Mouse (Mus musculus) testis, postnatal 14 days (tissue): Measurements from ENCODE around the gene Rtel1.
A peak's percentile ranks its signal among the peaks of the same experiment; 100 is the strongest.

Experiments
- DNase-seq: peaks from one replicate; pipeline ENCODE4 v3.0.0; 2021; ENCODE audit warnings: low spot score

The Rtel1 gene

GRCm38 (mm10) chr2:181326098-181326497 is 6.6 kb downstream of the Rtel1 start:
- DNase-seq: no peak

DNA sequence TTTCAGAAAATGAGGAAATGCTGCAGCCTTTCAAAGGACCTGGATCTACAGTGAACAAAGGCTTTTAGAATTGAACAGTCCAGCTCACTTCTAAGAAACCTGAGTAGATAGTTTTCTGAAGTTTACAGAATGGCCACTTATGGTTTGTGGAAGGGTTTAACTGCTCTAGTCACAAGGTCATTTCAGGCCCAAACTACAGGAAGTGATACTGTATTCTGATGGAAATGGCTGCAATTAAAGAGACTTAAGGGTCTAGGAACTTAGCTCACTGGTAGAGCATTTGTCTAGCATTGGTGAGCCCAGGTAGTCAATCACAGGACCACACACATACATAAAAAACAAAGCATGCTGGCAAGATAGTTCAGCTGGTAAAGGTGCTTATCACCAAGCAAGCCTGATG is 13.0 kb downstream of the Rtel1 start:
- DNase-seq: no peak

DNA sequence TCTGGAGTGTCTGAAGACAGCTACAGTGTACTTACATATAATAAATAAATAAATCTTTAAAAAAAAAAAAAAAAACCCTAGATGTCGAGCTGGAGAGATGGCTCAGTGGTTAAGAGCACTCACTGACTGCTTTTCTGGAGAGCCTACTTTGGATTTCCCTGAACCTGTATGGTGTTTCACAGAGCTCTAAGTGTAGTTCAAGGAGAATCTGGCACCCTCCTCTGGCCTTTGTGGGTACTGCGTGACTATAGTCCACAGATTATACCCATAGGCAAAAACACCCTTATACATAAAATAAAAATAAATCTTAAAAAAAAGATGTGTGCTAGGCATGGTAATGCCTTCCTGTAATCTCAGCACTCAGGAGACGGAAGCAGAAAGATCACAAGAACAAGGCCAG is 14.5 kb downstream of the Rtel1 start:
- DNase-seq: no peak

DNA sequence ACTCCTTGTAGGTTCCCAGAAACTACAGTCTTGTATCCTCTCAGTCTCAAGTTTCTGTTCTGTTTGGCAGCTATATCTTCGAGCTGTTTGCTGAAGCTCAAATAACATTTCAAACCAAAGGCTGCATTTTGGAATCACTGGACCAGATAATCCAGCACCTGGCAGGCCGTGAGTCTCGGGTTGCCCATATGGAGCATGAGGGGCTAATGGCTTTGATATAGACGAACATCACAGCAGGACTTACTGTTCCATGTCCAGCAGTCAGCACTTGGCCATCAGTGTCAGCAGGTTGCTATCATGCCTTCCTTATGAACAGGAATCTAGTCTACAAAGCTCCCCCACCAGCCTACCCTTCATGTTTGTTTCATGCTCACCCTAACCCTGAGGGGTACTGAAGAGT is 20.9 kb downstream of the Rtel1 start:
- DNase-seq: no peak

DNA sequence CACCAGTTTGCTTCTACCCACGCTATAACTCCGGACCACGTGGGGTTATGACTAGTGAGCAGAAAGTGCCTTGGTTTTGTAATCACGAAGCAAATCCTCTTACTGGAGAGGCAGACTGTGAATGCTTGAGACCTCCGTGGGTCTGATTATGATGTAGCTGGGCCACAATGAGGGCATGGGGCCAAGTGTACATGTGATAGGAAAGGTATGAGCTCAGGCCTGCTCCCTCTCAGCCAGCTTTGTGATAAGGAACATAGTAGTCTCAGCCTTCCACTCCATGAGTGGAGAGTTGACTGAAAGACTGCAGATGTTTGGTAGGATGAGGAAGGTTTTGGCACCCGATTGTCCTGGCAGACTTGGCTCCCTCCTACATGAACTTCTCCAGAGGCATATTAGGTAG is 23.2 kb downstream of the Rtel1 start:
- no peak for DNase-seq

DNA sequence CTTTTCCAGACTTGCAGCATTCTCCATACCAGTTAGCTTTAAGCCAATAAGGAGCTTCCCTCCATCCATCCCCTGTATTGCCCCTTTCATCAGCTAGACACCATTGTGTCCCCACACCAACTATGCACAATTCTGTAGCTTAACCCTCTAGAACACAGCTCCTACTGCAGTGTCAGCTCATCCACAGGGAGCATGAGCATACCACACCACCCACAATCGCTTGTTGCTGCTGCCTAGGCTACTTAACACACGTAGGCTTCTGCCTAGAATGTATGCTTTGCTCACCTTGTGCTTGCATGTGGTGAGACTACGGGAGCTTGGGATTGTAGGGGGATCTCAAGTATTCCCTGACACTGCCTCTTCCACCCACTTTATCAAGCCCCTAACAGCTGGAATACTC is 37.2 kb downstream of the Rtel1 start:
- no peak for DNase-seq

- DNase-seq: no peak
Measured at GRCm38 (mm10) chr2:181363946-181364345, 44.4 kb downstream of the Rtel1 start.

GRCm38 (mm10) chr2:181364487-181364859 is 44.9 kb downstream of the Rtel1 start:
- no peak for DNase-seq

- peak; percentile 91 for DNase-seq
Measured at GRCm38 (mm10) chr2:181364860-181365596, 45.5 kb downstream of the Rtel1 start, which contains the start of the genes Zgpat and Arfrp1. Zgpat (plus strand) TSS chr2:181364928. Arfrp1 (minus strand) TSS chr2:181365404.

GRCm38 (mm10) chr2:181365655-181366075 is 46.1 kb downstream of the Rtel1 start:
- DNase-seq: no peak

DNA sequence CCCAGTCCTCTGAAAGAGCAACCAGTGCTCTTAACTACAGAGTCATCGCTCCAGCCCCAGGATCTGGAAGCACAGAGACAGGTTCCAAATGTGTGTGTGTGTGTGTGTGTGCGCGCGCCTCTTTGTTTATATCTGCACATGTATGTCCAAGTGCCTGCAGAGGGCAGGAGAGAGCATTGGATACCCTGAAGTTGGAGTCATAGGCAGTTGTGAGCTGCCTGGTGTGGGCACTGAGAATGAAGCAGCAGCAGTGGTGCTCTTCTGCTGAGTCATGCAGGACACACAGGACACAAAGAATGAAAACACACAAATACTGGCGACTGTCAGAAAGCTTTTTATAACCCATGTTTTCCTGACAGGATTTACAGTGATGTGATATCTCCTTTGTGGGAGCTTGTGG is 50.5 kb downstream of the Rtel1 start:
- no peak for DNase-seq

- no peak for DNase-seq
Measured at GRCm38 (mm10) chr2:181375787-181376186, 56.2 kb downstream of the Rtel1 start.

DNA sequence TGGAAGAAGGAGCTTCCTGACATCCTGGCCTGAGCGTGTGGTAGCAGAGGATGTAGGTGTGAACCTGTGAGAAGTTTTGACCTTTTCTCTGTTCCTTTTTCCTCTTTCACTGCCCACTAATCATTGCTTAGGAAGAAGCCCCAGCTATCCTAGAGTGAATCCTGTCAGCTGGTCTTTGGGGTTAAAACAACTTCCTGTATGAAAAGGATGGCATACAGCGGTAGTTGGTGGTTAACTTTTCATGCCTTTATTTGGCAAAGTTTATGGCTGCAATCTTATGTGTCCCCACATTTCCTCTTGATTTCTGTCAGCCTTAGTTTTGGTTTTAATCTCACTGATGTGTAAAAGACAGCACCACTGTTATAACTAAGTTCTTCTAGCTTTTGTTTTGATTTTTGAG is 57.7 kb downstream of the Rtel1 start:
- no peak for DNase-seq

GRCm38 (mm10) chr2:181378701-181379100 is 59.2 kb downstream of the Rtel1 start:
- no peak for DNase-seq

DNA sequence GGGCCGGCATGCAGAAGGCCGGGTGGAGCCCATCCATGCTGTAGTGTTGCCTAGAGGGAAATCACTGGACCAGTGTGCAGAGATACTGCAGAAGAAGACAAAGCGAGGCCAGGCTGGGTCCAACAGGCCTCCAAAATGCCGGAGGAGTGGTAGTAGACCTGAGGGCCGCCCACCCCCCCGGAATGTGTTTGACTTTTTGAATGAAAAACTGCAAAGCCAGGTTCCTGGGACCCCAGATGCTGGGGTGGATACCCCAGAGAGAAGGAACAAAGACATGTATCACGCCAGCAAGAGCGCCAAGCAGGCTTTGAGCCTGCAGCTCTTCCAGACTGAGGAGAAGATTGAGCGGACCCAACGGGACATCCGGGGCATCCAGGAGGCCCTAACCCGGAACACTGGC is 60.2 kb downstream of the Rtel1 start, which contains the start of gene Lime1:
TSS of gene Lime1 (plus strand) at position 301 of the 400 bp plus-strand sequence.
- DNase-seq: no peak

DNA sequence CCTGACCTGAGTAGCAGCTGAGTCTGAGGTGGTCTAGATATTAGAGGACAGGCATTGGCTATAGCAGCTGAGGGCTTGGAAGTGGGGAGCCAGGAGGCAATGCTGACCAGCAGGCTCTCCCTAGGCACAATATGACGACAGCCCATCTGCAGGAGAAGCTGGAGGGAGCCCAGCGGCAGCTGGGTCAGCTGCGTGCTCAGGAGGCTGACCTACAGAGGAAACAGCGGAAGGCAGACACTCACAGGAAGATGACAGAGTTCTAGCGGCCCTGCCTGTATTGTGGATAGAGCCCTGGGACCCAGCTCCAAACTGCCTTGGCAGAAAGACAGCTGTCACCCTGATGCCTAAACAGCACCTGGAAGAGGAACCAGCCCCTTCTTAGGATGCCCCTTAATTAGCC is 60.7 kb downstream of the Rtel1 start:
- DNase-seq: no peak

DNA sequence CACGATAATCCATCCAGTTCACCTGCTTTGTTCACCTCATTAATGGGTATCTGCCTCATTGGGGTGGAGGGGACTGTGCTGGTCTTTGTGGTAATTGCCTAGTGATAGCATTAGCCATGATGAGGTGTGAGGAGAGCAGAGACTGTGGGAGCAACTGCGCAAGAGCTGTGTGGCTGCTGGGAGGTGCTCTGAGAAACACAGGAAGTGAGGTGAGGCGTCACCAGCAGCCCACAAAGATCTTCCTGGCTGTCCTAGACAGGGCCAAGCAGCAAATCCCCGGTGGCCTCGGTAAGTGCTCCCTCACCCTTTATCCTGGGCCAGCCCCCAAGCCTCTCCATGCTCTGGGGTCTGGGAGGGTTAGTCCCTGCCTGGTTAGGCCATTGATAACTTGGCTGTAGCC is 61.6 kb downstream of the Rtel1 start:
- DNase-seq: no peak

GRCm38 (mm10) chr2:181381631-181382306 is 62.2 kb downstream of the Rtel1 start:
- DNase-seq: no peak

DNA sequence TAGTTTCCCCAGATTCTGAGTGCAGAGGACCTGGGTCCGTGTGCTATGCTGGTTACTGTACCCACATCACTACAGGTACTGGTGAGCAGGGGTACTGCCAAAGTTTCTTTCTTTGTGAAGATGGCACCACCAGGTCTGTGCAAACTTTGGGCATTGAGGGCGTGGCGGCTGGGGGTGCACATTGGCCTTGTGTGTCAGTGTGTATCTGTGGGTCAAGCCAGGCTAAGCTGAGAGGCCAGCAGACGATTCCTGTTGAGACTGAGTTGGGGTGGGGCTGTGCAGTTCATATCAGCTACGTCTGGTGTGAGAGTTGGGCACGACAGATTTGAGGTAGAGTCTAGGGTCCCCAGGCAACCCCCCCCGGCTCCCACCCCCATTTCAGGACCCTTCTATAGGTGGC is 64.9 kb downstream of the Rtel1 start:
- no peak for DNase-seq

DNA sequence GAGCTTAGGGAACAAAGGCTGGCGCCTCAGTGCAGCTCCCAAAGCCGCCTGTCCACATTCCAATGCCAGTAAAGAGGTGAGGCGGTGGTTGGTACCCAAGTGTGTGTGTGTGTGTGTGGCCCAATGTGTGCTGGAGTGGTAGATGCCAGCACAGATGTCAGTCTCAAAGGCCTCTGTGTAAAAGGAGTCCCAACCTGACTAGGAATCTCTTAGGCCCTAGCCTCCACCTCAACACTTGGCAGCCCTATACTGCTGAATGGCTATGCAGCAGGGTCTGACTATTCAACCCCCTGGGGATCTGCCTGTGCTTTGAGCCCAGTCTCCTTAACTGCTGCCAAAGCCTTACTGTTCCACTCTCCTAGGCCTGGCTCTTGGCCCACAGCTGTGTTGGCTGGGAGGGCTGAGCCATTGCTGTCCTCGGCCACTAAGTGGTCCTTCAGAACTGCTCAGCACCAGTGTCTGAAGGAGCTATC is 65.4 kb downstream of the Rtel1 start:
- peak; percentile 56 for DNase-seq

DNA sequence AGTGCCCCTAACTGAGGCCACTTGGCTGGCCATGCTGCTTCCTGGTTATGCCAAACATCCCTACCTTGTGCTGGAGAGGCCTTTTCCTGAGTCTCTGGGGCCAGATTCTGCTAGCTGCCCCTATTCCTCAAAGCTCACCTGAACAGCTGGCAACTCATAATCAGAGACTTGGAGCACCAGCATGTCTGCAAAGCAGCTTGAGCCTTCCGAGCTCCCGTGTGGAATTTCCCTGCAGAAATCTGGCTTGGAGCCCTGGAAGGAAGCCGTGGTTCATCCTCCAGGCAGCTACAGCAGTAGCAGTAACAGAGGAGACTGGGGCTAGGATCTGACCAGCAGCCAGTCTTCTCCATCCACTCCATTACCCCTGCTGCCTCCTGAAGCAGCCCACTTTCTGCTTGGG is 66.3 kb downstream of the Rtel1 start:
- DNase-seq: no peak

GRCm38 (mm10) chr2:181386663-181387210 is 67.2 kb downstream of the Rtel1 start:
- DNase-seq: no peak
